Mouse (Mus musculus) ES-Bruce4 (cell line): Measurements from ENCODE around the gene Cyren. TPM values are rescaled to one million over a fixed set of nuclear protein-coding genes. Genes with fewer than 3 reads are reported as not detected.

Experiments
- H3K27ac ChIP-seq: 2 replicates; pipeline ENCODE4 v1.5.1; 2012; ENCODE audit warnings: low read length, inconsistent platforms; ENCODE audit not compliant: insufficient read depth
- H3K27me3 ChIP-seq: 2 replicates; pipeline ENCODE4 v1.6.1; 2012; ENCODE audit warnings: mild to moderate bottlenecking, low read length, inconsistent platforms; ENCODE audit not compliant: control insufficient read depth, poor library complexity, insufficient read depth, severe bottlenecking
- H3K36me3 ChIP-seq: 2 replicates; pipeline ENCODE4 v1.6.1; 2012; ENCODE audit warnings: inconsistent platforms, mild to moderate bottlenecking, low read length, moderate library complexity; ENCODE audit not compliant: control insufficient read depth, poor library complexity, insufficient read depth, severe bottlenecking
- H3K4me1 ChIP-seq: one replicate; pipeline ENCODE4 v1.8.1; 2011; ENCODE audit warnings: low read length; ENCODE audit not compliant: control insufficient read depth, insufficient read depth
- H3K4me3 ChIP-seq: 2 replicates; pipeline ENCODE4 v1.5.1; 2011; ENCODE audit warnings: low read depth, mild to moderate bottlenecking, low read length
- H3K9ac ChIP-seq: 2 replicates; pipeline ENCODE4 v1.6.1; 2012; ENCODE audit warnings: low read depth, mild to moderate bottlenecking, inconsistent platforms; ENCODE audit not compliant: poor library complexity, severe bottlenecking
- H3K9me3 ChIP-seq: replicated peaks from 2 replicates; pipeline ENCODE4 v1.6.1; 2012; ENCODE audit warnings: mild to moderate bottlenecking, low read length, inconsistent platforms; ENCODE audit not compliant: control insufficient read depth, poor library complexity, insufficient read depth, severe bottlenecking
- CTCF ChIP-seq: IDR thresholded peaks from one replicate; pipeline ENCODE4 v1.8.1; 2011; ENCODE audit warnings: low read depth, low read length
- EP300 ChIP-seq: IDR thresholded peaks from 2 replicates; pipeline ENCODE4 v1.6.1; 2011; ENCODE audit warnings: low read depth, low read length; ENCODE audit not compliant: insufficient read depth
- POLR2A ChIP-seq: IDR thresholded peaks from one replicate; pipeline ENCODE4 v1.8.1; 2011; ENCODE audit warnings: low read length; ENCODE audit not compliant: insufficient read depth
- polyA plus RNA-seq: library from polyadenylated mRNA; stranded (reverse); fragments of >200 nt; gene quantifications from 2 replicates; pipeline ENCODE4 v1.2.4, GENCODE M21; 2011; ENCODE audit warnings: low read depth; ENCODE audit not compliant: missing spikeins, insufficient read depth, insufficient read length

Cyren gene
- polyA plus RNA-seq, 1 experiment, result 9.7 TPM

DNA sequence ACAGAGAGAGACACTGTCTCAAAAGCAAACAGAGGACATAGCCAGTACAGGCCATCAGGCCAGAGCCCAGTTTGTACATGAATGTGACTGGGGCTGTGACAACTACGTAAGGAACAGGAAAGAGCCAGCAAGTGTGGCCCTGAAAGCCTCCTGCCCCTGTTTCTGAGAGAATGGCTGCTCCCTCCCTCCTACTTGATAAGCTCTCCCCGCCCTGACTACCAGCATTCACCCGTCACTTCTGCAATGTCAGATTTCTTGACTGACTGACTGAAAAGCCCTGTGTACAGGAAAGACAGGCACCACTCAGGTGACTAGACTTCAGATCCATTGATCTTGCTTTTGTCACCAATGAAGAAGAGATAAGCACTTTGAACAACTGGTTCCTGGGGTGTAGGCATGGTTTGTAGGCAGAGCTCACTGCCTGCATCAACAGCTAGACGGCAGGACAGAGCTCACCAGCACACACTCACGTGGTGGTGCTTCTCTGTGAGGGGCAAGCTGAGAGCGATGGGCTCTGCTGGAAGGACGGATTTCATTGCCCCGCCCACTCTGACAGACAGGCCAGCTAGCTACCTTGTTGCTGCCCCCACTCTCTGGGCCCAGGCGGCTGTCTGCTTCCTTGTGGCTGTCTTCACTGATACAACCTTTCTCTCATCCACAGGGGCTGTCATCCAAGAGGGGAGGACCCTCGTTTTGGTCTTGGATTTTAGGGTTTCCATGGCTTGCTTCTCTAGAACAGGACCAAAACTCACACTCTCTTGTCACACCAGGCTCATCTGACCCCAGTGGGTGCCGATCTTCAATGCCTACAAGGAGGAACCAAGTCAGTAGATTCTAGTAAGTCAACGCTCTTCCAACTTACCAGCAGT, 1.7 kb downstream of the Cyren start:
- H3K4me1 ChIP-seq, result no peaks in the 10 kb centered on the region
- no peak overlapping the region for H3K4me3 ChIP-seq
- no peaks in the 10 kb centered on the region for H3K36me3 ChIP-seq
- H3K27me3 ChIP-seq, result no peaks in the 10 kb centered on the region
- H3K9me3 ChIP-seq, result no peaks in the 10 kb centered on the region
- TF ChIP-seq CTCF (no peak), POLR2A (no peak), EP300 (no peak)
- no peak overlapping the region for H3K27ac ChIP-seq
- no peak overlapping the region for H3K9ac ChIP-seq

GRCm38 (mm10) chr6:34875268-34875761, 2.5 kb downstream of the Cyren start:
- TF ChIP-seq CTCF, result no peak
- TF ChIP-seq POLR2A, result no peak
- TF ChIP-seq EP300, result no peak
- Histone ChIP-seq H3K9ac (no peak overlapping the region), H3K4me1 (no peaks in the 10 kb centered on the region), H3K27me3 (no peaks in the 10 kb centered on the region), H3K36me3 (no peaks in the 10 kb centered on the region), H3K9me3 (no peaks in the 10 kb centered on the region), H3K4me3 (no peak overlapping the region), H3K27ac (no peak overlapping the region)

GRCm38 (mm10) chr6:34874101-34874921, 3.5 kb downstream of the Cyren start:
- H3K9ac ChIP-seq, result no peak overlapping the region
- no peaks in the 10 kb centered on the region for H3K4me1 ChIP-seq
- no peaks in the 10 kb centered on the region for H3K27me3 ChIP-seq
- H3K36me3 ChIP-seq, result no peaks in the 10 kb centered on the region
- no peaks in the 10 kb centered on the region for H3K9me3 ChIP-seq
- H3K4me3 ChIP-seq, result no peak overlapping the region
- H3K27ac ChIP-seq, result no peak overlapping the region
- TF ChIP-seq CTCF (no peak), POLR2A (no peak), EP300 (no peak)

GRCm38 (mm10) chr6:34872871-34873270, 5.0 kb downstream of the Cyren start:
- no peak overlapping the region for H3K27ac ChIP-seq
- no peaks in the 10 kb centered on the region for H3K4me1 ChIP-seq
- no peak overlapping the region for H3K4me3 ChIP-seq
- no peak overlapping the region for H3K9ac ChIP-seq
- H3K36me3 ChIP-seq, result no peaks in the 10 kb centered on the region
- H3K27me3 ChIP-seq, result no peaks in the 10 kb centered on the region
- TF ChIP-seq EP300 (no peak), POLR2A (no peak), CTCF (no peak)
- no peaks in the 10 kb centered on the region for H3K9me3 ChIP-seq

GRCm38 (mm10) chr6:34871929-34872328, 5.9 kb downstream of the Cyren start:
- no peaks in the 10 kb centered on the region for H3K27me3 ChIP-seq
- no peak overlapping the region for H3K9ac ChIP-seq
- TF ChIP-seq CTCF (no peak), POLR2A (no peak), EP300 (no peak)
- H3K4me1 ChIP-seq, result peaks cover 1% of the 10 kb centered on the region
- no peaks in the 10 kb centered on the region for H3K9me3 ChIP-seq
- no peak overlapping the region for H3K27ac ChIP-seq
- H3K4me3 ChIP-seq, result no peak overlapping the region
- H3K36me3 ChIP-seq, result no peaks in the 10 kb centered on the region

DNA sequence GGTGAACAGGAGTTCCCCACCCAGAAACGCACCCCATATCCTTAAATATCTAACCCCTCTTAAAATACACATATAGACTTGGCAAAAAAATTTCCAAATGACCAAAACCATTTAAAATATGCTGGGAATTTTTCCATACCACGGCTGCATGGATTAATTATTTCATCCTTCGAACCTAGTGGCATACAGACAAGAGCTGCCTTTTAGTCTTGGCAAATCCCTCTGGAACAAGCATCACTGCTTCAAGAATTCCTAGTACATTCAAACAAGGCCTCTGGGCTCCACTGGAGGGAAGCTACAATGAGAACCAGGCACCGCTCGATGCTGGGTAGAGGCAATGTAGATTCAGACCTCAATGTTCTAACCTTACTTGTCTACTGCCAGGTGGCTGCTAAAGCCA, 7.1 kb downstream of the Cyren start:
- no peak overlapping the region for H3K4me3 ChIP-seq
- H3K9ac ChIP-seq, result no peak overlapping the region
- H3K27me3 ChIP-seq, result no peaks in the 10 kb centered on the region
- no peaks in the 10 kb centered on the region for H3K36me3 ChIP-seq
- H3K9me3 ChIP-seq, result no peaks in the 10 kb centered on the region
- TF ChIP-seq POLR2A, result no peak
- TF ChIP-seq CTCF, result no peak
- TF ChIP-seq EP300, result no peak
- H3K4me1 ChIP-seq, result peaks cover 6% of the 10 kb centered on the region
- no peak overlapping the region for H3K27ac ChIP-seq
